In genomic region chr4:142205693-142206092, GRCm38 (mm10) we compare ENCODE assay signal across 20 mouse cellular contexts. TPM values are rescaled to one million over a fixed set of nuclear protein-coding genes. Genes with fewer than 3 reads are reported as not detected.
"Had no signal": no experiment of that assay in that cellular context is flagged by ENCODE, and none has a peak within 500 bp of the region (broad histone marks: within the 10 kb centered on the region; RNA-seq: fewer than 3 reads in every experiment).

No protein-coding gene starts in this region.

- H3K4me1 ChIP-seq: liver, embryonic 15.5 days; midbrain, embryonic 12.5 days had no signal

- ATAC-seq: liver, postnatal 0 days; lung, postnatal 0 days; midbrain, embryonic 16.5 days had no signal

- H3K9ac ChIP-seq: liver, embryonic 15.5 days; liver, postnatal 0 days; lung, embryonic 15.5 days; midbrain, embryonic 12.5 days; neural tube, embryonic 12.5 days had no signal

- H3K9me3 ChIP-seq: liver, embryonic 15.5 days; lung, embryonic 15.5 days; midbrain, embryonic 10.5 days; midbrain, embryonic 12.5 days; neural tube, embryonic 12.5 days had no signal

- H3K27ac ChIP-seq: liver, embryonic 15.5 days; lung, embryonic 15.5 days; midbrain, embryonic 10.5 days; midbrain, embryonic 12.5 days; neural tube, embryonic 12.5 days had no signal

- H3K4me3 ChIP-seq: liver, embryonic 15.5 days; lung, embryonic 15.5 days; midbrain, embryonic 10.5 days; midbrain, embryonic 12.5 days; myocyte; neural tube, embryonic 12.5 days had no signal

- H3K4me2 ChIP-seq: liver, embryonic 15.5 days; lung, embryonic 15.5 days; midbrain, embryonic 12.5 days; neural tube, embryonic 12.5 days had no signal

- DNase-seq: liver, postnatal 0 days; lung, adult 2 months; lung, postnatal 4 days; midbrain, embryonic 14.5 days; retina, postnatal 1 day; right cerebral cortex, adult 18-20 months; right cerebral cortex, postnatal 25 days; right cerebral cortex, postnatal 4 days; spleen, adult 18-20 months; thymus, adult 18-20 months; thymus, postnatal 14 days; thymus, postnatal 36 days had no signal

- H3K36me3 ChIP-seq: liver, embryonic 15.5 days; midbrain, embryonic 12.5 days; neural tube, embryonic 12.5 days had no signal

- H3K27me3 ChIP-seq: liver, embryonic 15.5 days; lung, embryonic 15.5 days; midbrain, embryonic 12.5 days; neural tube, embryonic 12.5 days had no signal

RNA-seq across cellular contexts. Expression of gene Kazn, which starts 33.5 kb away (rescaled TPM):
- polyA plus RNA-seq: myocyte had no signal
